Mouse (Mus musculus): Measurements from ENCODE around the gene Zfp750.

DNA sequence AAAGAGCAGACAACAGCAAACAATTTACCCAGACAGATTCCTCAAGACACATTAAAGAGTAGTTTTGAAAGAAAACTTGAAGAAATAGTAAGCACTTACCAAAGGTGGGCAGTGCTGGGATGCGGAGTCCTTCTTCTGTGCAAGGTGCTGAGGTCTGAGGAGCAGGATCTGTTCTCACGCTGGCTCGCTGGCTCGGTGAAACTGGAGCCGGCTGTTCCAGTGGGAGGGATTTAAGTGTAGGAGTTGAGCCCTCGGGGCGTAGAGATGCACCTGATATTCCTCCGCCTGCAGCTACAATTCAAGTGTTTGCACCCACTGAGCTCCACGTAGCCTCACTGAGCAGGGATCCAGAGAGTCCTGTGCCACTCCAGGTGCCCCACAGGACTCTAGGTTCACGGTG is at the start of gene Zfp750:
- TF ChIP-seq CTCF (conservative IDR thresholded peaks at IDR 0.05; ENCODE audit: low read length): no peak
- no peak for TF ChIP-seq POU5F1 (IDR thresholded peaks at IDR 0.05; ENCODE audit: borderline replicate concordance, low read length)
- TF ChIP-seq NANOG (IDR thresholded peaks at IDR 0.05; ENCODE audit: borderline replicate concordance, low read length): no peak
